Mouse (Mus musculus) stomach, postnatal 0 days (tissue): ENCODE results near the gene Plppr3.

Experiments used
- CTCF ChIP-seq: IDR thresholded peaks from 2 replicates; pipeline ENCODE4 v1.5.1; 2016; ENCODE audit warnings: antibody characterized with exemption, low read depth, mild to moderate bottlenecking, moderate library complexity
- EP300 ChIP-seq: optimal IDR thresholded peaks from 2 replicates; pipeline ENCODE3; 2016; ENCODE audit warnings: antibody characterized with exemption

- TF ChIP-seq EP300 (no peak), CTCF (no peak)
Observed at GRCm38 (mm10) chr10:79843476-79843875, 31.0 kb downstream of the Plppr3 start.
